Mouse (Mus musculus) NIH3T3 (cell line): Measurements from ENCODE around the gene Hdac8.

ENCODE experiments used
- DNase-seq: peaks from one replicate; pipeline ENCODE4 v3.0.0-alpha.2; 2012; ENCODE audit warnings: low read depth

The Hdac8 gene

DNA sequence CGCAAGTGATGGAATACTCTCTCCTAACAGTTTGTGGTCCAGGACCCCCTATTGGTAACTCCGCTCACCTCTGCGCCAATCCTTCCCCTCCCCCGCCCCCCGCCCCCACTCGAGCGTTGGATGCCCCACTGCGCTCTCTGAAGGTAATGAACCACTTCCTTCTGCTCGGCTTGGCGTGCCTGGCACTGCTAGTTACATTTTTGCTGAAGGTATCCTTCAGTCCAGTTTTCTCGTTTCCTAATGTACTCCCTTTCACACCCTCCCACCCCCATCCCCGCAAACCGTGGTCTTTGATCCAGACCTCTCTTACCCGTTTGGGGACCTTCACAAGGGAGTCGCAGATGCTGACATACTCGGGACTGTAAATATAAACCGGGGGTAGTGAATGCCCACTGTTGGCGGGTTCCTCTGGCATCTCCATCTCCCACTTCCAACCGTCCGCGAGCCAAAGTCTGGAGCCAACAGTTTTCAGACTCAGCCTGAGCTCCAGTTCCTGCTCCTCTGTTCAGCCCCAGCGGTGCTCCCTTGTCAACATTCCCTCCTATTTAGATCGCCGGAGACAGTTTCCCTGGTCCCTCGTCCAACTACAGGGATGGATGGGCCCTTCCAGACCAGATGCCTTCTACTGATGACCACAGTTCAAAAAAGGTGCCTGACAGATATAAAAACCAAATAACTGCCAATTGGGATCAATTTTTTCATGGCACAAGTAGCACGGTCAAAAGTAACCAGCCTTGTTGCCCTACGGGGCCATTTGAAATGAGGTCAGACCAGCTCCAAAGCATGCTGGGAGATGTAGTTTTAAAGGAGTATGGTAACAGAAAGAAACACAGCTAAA is at the start of gene Hdac8:
Gene Hdac8, minus strand, starts transcription at position 716 of the 838 bp plus-strand sequence.
- DNase-seq = peak; percentile 73

DNA sequence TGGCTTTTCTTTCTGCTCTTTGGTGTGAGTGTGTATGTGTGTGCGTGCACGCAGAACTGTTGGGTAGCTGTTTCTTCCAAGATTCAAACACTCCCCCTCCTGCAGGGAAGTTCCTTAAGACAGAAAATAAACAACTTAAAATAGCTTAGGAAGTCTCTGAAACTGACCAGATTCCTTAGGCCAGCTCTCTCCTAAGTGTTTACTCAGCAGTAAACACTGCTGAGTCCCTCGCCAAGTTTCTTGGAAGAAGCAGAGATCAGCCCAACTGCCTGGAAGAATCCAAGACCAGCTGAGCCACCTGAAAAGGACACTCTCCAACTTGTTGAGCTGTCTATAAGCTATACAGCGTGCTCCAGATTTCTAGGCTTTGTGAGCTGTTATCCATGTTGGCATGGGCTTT is 4.0 kb upstream of the Hdac8 start:
- DNase-seq = peak; percentile 59

DNA sequence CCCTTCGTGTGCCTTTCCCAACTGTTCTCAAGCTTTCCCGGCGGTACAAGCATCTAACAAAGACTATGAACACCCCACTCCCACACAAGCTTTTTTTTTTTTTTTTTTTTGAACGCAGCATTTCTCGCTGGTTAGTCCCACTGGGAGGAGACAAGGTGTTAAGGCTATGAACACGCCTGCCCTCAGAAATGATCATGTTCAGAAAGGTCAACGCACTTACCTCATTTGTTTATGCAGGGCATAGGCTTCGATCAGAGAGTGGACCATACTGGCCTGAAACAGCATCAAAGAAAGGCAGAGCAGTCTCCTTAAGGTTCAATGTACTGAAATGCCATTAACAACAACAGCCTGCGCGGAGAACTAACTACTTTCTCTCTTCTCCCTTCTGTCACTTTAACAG is 980 bp downstream of the Hdac8 start:
- DNase-seq = no peak

DNA sequence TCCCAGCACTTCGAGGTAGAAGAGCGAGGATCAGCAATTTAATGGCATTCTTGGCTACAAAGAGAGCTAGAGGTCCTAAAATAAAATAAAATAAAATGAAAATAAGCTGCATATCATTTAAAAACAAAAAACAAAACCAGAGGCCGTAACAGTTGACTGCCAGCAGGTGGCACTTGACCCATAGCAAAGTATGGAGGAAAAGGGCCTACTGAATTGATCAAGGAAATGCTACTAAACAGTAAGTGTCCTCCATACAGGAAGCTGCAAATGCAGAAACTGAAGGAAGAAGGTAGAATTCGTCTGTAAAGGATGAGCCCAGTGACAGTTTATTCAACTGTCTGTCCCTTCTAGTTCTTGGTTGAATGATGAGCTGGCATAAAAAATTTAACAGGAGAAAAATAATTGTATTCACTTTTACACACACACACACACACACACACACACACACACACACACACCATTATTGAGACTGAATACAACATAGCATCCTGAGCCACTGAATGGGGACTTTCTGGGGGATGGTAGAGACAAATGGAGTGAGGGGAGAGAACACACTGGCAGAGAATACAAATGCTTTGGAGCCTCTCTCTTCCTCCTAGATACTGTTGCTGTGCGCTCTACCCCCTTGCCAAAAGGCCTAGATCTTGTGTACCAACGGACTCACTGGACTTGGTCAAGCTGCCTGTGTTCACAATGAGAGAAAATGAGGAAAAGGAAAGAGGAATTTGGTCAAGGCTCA is 11.0 kb downstream of the Hdac8 start:
- peak; percentile 67 for DNase-seq

DNA sequence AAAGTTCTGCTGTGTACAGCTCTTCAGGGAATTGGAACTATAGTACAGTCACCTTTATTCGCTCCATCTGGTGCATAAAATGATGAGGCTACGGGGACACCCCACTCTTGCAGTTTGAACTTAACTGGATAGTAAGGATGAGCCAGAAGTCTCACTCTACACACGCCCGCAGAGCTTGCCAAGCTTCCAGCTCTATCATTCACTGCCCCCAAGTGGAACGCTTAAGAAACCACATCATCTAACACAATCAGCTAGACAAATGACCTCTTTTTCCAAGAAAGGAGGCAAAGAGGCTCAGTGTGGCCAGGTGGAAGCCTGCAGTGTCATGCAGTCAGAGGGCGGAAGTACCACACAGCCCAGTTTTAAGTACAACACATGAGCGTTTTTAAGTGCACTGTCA is 19.6 kb downstream of the Hdac8 start:
- DNase-seq = no peak

DNA sequence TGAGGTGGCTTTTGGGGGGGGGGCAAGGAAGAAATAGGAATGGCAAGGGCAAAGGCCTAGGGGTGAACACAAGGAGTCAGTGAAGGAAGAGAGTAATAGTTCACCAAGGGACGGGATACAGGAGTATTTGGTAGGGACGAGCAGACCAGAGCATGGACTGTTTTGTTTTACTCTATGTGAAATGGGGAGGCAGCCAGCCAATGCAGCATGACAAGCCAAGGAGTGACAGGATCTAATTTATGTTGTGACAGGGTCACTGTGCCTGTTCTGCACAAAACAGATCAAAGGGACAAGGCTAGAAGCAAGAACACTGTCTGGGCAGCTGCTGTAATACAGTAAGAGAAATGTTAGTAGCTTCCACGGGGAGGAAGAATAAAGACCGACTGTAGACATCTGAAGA is 25.5 kb downstream of the Hdac8 start:
- no peak for DNase-seq

DNA sequence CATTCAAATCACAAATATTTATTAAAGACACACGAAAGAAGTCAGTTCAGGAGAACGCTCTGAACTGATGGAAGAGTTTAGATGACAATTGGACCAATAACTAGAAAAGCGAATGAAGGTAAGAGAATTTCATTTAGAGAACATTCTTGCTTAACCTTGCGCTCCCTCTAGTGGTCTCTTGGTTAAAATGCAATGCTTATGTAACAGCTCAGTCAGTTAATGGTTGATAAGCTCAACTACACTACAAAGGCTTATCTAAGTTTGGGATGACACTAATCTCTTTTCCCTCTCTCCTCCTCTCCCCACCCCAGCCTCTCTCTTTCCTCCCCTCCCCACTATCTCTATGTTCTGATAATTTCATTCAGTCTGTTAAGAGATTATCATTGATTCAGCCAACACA is 26.2 kb downstream of the Hdac8 start:
- DNase-seq = peak; percentile 75

DNA sequence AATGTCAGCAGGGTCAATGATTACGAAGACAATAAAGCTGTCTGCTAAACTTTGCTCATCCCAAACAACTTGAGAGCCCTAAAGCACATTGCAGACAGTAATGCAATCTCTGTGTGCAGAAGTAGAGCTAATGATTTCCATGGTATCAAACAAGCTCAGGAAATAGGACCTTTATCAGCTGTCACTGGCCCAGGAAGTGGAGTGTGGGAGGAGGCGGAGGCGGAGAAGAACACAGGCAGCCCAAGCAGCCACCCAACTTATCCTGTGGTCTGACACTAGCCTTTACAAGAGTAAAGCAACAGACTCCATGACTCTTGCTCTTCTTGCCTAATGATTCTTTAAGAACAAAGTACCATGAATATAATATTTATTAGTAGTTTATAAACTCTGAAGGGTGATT is 26.7 kb downstream of the Hdac8 start:
- DNase-seq = no peak

DNA sequence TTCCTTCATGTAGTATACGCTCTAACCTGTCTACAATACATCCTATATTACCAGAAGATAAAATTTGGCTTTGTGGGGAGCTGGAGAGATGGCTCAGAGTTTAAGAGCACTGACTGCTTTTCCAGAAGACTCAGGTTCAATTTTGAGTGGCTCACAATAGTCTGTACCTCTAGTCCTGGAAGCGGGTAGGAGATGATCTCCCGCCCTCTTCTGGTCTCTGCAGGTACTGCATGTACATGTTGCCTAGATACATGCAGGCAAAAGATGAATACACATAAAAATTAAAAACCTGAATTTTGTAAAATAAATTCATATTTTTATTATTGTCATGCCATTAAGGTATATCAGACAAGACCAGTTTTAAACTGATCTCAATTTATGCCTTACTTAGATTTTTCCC is 28.4 kb downstream of the Hdac8 start:
- DNase-seq = peak; percentile 81

DNA sequence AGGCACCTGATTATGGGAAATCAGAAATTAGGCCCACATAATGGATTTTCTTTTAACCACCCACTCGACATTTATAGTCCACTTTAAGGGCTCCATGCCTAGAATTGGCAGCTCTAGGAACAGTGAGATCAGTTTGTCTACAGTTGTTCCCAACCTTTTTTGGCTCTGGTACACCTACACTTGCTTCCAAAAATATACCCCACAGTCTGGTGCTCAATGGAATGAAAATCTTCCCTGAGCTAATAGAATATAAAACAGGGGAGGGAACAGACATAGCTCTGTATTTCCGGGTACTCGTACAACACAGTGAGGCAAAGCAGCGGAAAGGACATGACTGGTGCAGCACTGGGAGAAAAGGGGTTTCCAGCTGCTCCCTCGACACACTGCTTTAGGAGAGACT is 29.6 kb downstream of the Hdac8 start:
- no peak for DNase-seq

DNA sequence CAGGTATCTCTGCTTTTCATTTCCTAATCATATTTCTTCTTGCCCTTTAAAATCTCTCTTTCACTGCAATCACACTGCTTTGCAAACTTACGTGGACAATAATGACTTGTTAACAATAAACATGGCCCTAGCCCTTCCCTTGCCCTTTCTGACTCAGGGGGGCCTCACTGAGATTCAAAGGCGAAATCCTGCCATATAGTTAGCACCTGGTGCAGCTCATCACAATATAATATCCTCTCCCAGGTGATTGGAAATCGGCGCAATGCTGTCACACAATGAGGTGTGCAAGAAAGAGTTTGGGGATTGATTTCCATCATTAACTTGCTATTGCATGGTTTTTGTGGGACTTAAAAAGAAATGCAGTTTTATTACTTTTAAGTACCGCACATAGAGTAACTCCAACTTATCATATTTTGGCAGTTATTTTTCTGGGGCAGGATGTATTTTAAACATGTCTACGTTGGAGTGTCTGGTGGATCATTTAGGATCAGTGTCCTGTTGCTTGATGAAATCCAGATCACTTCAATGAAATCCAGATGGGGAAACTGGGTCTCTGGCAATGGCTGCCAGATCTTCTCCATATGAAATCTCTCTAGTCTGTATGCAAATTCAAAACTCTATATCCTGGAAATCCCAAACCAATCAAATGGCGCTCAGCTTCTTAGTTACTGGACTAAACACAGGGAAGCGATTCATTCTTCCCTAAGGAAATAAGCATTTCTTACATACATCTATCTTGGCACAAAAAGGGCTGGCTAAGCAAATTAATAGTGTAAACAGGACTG is 86.6 kb downstream of the Hdac8 start:
- peak; percentile 38 for DNase-seq

DNA sequence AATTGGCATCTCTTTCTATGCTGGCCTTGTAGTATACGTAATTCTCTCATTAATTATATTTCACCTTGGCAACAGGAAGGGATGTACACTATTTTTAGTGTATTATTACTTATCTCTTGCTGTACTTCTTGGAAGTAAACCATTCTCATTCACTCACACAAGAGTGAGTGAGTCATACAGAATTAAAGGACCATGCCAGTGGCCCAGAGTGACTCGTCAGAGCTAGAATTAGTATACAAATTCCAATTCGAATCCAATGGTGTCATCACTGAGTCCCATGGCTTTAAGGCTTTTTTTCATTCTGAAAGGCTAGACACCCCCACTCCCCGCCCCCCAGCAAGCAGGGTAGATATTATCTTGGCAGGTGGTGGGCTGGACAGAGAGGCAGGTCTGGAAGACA is 88.2 kb downstream of the Hdac8 start:
- peak; percentile 28 for DNase-seq

DNA sequence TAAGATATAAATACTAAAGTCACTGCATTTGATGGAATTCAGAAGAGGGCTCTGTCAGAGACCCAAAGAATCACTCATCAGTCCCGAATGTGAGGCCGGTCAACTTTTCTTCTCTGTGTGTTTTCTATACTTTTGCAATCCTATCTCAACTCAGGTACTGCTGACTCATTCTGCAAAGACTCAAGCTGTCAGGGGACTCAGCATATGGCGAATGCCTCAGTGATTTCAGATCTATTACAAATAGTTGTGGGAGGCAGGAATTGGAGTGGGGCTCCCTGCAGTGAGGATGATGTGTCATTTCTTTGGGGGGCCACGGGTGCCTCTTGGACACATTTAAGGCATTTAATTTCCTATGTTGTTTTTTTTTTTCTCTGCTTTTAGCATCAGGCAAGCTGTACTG is 88.8 kb downstream of the Hdac8 start:
- peak; percentile 26 for DNase-seq

DNA sequence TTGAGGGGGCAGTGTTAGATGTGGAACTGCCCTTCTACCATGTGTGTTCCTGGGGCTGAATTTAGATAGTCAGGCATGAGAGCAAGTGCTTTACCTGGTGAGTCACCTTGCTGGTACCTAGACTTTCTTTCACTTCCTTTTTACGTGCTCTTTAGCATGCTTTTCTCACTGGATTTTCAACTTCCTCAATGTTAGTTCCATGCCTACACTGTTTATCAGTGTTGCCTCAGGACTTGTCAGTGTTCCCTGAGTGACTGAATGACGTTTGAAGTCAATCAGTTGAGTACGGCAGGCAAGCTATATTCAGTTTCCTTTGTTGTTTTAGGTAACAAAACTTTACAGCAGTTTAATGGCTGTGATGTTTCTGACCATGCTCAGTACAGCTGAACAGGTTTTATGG is 120.4 kb downstream of the Hdac8 start:
- DNase-seq = no peak

DNA sequence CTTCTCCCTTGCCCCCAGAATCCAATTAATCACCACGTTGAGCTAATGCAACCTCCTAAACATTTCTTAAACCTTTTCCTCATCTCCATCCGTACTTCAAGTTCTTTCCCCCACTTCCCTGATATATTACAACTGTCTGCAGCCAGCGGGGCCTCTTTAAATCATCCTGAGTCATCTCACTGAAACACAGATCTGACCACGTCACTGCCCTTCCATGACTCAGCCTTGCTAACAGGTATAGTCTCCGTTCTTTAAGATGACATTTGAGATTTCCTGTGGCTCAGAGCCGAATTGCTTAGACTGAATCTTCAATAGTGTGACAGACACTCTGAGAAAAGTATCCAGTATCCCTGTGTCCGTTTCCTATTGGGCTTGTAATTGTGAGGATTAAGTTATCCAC is 122.0 kb downstream of the Hdac8 start:
- peak; percentile 67 for DNase-seq

DNA sequence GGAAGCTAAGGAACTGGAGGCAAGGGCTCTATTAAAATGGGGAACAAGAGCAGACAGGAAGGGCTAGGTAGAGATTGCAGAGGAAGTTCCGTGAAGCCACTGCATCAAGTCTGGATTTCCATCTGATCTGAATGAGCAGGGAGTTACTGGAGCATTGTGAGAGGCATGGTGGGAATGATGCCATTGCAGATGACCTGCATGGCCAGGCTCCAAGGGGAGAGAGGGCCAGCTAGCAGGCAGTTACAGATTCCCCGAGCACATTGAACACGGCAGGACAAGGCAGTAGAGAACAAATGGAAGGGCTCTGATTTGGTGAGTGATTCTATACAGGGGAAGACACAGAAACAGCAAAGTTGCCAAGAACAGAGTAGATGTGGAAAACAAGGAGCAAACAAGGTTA is 138.6 kb downstream of the Hdac8 start:
- DNase-seq = no peak

DNA sequence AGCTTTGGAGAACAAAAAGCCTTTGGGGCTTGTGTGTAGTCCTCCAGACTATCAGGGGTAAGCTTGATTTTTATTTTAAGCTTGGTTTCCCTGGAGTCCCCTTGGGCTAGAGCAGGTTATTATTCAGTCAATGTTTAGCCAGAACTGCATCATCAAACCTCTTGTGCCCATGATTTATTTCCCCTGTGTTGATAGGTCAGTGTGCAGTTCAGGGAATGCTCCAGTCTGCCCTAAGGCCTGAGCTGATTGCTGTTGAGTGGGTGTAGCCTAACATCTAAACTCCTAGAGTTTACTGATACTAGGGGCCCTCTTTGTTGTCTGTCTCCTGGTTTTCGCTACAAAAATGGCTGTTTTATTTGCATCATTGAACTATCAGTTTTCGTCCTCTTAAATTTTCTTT is 142.9 kb downstream of the Hdac8 start:
- peak; percentile 2 for DNase-seq

DNA sequence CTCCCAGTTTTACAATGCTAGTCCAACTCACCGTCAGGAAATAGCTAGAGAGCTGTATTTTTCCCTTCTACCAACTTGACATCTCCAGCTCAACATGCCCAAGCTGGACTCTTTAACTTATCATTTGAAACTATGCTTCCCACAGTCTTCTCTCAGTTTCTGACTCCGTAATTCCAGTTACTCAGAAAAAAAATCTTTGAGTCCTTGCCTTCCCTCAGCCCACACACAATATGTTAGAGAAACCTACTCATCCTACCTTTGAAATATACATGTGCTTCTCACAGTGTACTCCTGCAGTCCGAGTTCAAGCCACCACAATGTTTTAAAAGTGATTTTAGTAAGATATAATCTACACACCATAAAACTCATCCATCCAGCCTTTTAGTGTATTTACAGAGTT is 151.7 kb downstream of the Hdac8 start:
- no peak for DNase-seq

DNA sequence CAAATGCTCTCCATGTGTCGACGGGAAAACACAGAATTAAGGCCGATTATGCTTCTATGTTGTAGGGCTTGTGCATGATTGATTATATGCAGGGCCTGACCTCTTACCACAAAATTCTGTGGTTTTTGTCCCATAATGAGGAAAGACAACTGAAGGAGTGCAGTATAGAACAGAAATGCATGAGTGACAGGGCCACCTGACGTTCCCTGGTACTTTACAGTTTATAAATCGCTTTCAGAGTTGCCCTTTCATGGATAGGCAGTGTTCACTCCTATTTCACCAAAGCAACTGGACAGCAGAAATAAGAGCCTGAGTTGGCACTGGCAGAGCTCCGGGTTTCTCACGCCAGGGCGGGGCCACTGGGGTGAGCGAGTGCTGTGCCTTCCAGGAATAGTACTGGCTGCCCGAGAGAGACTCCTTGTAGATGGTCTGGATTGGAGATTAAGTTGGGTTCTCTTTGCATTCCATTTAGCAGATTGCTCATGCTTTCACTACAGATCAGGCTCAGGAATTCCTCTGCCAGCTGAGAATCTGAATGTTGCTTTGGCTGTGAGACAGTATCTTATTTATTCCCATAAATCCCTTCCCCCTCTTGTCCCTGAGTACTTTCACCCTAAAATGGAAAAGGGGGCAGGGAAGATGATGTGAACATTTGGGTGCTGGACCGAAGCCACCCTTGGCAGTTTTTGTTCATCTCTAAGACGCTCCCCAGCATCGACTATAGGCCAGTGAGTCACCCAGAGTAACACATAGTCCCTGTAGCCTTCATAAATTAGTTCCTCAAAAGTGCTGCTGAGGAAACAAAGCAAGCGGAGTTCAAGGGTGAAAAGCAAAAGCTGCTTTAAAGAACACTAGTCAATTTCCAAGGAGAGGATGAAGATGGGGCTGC is 155.1 kb downstream of the Hdac8 start:
- DNase-seq = peak; percentile 57

DNA sequence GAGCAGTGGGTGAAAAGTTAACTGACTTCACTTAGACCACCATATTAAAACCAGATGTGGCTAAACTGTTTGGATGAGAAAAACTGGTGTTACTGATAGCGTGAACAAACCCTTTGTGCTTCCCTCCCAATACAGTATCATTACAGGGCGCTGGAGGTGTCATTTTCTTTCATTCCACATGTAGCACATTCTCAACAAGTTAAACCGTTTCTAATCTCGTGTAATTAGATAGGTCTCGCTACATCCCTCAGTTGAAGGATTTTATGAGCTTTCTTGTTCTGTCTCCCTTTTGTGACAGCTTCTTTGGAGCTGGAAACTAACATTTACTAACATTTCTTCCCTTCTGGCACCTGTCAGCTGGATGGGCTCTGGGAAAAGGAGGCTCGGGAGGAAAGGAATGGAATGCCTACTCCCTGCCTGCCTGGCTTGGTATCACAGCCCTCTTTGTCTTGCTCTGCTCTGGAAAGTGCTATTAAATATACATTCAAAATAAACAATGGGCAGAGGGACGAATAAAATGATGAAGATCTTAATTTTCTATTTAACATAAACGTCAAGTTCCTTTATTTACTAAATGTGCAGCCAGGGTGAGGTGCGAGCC is 156.2 kb downstream of the Hdac8 start:
- no peak for DNase-seq

DNA sequence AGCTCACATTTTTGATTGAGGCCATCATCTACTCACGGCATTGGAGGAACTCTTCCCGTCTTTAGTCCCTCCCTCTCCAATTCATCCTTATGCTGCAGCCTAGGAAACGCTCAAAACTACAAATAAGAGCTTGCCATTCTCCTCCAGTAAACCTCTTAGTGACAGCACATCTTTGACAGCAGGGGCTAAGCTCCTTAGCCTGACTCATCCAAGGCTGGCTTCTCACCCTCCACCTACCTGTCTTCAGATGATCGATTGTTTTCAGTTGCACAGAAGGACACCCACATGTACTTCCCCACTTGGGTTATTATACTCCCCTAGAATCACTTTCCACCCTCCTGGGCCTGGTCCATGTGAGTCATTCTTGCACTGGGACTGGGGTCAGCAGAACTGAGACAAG is 163.5 kb downstream of the Hdac8 start:
- DNase-seq = peak; percentile 20
